Mouse (Mus musculus) forebrain, embryonic 11.5 days (tissue): ENCODE measurements around the gene Adh1. TPM values are rescaled to one million over a fixed set of nuclear protein-coding genes. Genes with fewer than 3 reads are reported as not detected.

Experiments used
- ATAC-seq: fragments of 200-750 bp; cut with Nextera tagmentation; replicated peaks from 2 replicates; pipeline ENCODE4 v1.8.0; 2017; ENCODE audit warnings: moderate TSS enrichment; ENCODE audit not compliant: low FRiP score
- DNase-seq: peaks from one replicate; pipeline ENCODE4 v3.0.0-alpha.2; 2017; ENCODE audit warnings: low spot score
- H3K27ac ChIP-seq: fragments of 300-500 bp; sonication (generic); 2 replicates; pipeline ENCODE4 v1.5.1; 2014; ENCODE audit warnings: low read depth, low read length
- H3K27me3 ChIP-seq: fragments of 300-500 bp; sonication (generic); 2 replicates; pipeline ENCODE4 v1.6.1; 2014; ENCODE audit warnings: mild to moderate bottlenecking, low read length, mixed read lengths; ENCODE audit not compliant: control insufficient read depth, insufficient read depth
- H3K36me3 ChIP-seq: fragments of 300-500 bp; sonication (generic); 2 replicates; pipeline ENCODE4 v1.6.1; 2014; ENCODE audit warnings: mild to moderate bottlenecking, low read length, moderate library complexity, mixed read lengths; ENCODE audit not compliant: control insufficient read depth, insufficient read depth
- H3K4me1 ChIP-seq: fragments of 300-500 bp; sonication (generic); replicated peaks from 2 replicates; pipeline ENCODE4 v1.6.1; 2014; ENCODE audit warnings: low read length, mixed read lengths; ENCODE audit not compliant: control insufficient read depth, insufficient read depth
- H3K4me2 ChIP-seq: fragments of 300-500 bp; sonication (generic); 2 replicates; pipeline ENCODE4 v1.6.1; 2014; ENCODE audit warnings: low read depth, mild to moderate bottlenecking, low read length, moderate library complexity, mixed read lengths; ENCODE audit not compliant: severe bottlenecking
- H3K4me3 ChIP-seq: fragments of 300-500 bp; sonication (generic); 2 replicates; pipeline ENCODE4 v1.5.1; 2014; ENCODE audit warnings: low read depth, low read length
- H3K9ac ChIP-seq: fragments of 300-500 bp; sonication (generic); 2 replicates; pipeline ENCODE4 v1.6.1; 2014; ENCODE audit warnings: low read length
- H3K9me3 ChIP-seq: fragments of 300-500 bp; sonication (generic); 2 replicates; pipeline ENCODE4 v1.6.1; 2016; ENCODE audit warnings: low read length, mixed read lengths; ENCODE audit not compliant: control insufficient read depth
- WGBS: fragments of 180-500 bp; shearing (Covaris S2); extraction: QIAGEN DNeasy Blood & Tissue Kit; methylation state at CpG from one replicate; pipeline ENCODE4 v1.1.7; 2014; 5-methylcytosine and 5-hydroxymethylcytosine counted together
- polyA plus RNA-seq: library from polyadenylated mRNA; unstranded; fragments of >200 nt; fragmentation: Nextera tagmentation; extraction: Ambion mirVana; gene quantifications from 2 replicates; pipeline ENCODE4 v1.2.1, GENCODE M21; 2014

Gene Adh1
- polyA plus RNA-seq, 1 experiment from 2014 or later, result 0.16 TPM

DNA sequence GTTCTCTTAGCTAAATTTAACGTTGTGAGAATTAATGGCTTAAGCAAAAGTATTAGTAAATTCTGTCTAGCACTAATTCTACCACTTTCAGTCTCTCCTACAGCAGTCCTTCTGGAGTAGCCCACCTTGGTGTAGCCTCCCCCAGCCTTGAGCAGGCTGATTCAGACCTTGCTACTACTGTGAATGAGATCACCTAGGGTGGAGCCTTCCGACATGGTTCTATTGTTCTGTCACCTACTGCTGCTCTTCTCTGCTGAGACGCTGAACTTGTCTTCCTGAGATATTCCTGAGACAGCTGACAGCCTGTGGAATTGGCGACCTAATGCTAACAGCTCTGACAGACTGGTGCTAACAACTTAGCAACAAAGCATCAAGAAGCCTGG is 43.7 kb downstream of the Adh1 start:
- WGBS, result 60% methylated on average over 4 of the region's 4 CpGs
- Histone ChIP-seq H3K4me1 (no peaks in the 10 kb centered on the region), H3K4me3 (no peak overlapping the region), H3K9ac (no peak overlapping the region), H3K27me3 (no peaks in the 10 kb centered on the region), H3K9me3 (no peaks in the 10 kb centered on the region), H3K36me3 (no peaks in the 10 kb centered on the region), H3K27ac (no peak overlapping the region), H3K4me2 (no peak overlapping the region)
- ATAC-seq (no peak), DNase-seq (no peak)

DNA sequence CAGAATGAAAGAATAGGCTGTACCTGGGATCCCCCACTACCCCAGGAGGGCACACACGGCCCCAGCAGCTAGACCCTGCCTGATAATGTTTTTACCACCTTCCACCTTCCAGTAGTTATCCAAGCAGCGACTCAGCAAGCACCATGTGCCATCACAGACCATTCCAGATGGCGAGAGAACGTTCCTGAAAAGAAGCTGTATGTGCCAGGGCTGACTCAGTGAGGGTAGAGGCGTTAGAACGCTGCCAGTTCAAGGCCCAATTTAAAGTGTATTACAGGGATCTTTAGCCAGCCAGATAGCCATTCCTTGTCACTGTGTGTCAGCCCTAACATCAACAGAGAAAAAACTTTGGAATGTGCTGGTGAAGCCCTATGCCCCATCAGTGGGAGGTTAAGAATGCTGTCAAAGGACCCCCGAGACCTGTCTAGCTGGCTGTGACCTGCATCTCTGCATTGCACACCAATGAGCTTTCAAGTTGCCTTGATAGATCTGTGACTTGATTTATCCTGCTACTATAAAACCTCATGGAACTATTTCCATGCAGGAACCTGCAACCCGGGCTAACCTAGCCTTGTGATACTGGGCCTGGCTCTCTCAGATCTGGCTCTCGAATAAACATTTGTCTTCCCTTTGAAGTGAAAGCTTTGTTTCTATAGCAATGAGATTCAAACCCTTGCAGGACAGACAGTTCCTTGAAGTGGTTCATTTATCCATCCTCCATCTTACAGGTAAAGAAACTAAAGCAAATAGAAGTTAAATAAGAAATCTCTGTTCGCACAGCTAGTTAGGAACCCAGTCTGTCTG is 44.9 kb downstream of the Adh1 start:
- Histone ChIP-seq H3K27me3 (no peaks in the 10 kb centered on the region), H3K4me3 (no peak overlapping the region), H3K27ac (no peak overlapping the region), H3K36me3 (no peaks in the 10 kb centered on the region), H3K4me1 (no peaks in the 10 kb centered on the region), H3K9me3 (no peaks in the 10 kb centered on the region), H3K4me2 (no peak overlapping the region), H3K9ac (no peak overlapping the region)
- no peak for ATAC-seq
- WGBS, result 81% methylated on average over 10 of the region's 10 CpGs
- DNase-seq, result no peak

DNA sequence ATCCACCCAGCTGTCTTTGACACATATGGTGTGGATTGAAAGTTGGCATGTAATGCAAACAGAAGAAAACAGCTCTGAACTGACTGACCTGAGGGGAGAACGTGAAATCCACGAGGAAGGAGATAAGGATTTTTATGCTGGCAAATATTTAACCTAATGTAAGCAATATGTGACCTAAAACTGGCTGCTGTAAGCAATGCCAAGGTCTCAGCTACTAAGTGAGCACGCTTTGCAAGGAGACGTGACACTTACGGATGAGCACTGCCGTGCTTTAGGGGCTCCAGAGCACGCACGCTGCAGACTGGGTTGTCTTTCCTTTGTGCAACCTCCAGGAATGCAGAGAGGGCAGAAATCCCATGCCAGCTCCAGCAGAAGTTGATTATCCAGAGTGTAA is 45.5 kb downstream of the Adh1 start:
- ATAC-seq (no peak), DNase-seq (no peak)
- Histone ChIP-seq H3K27ac (no peak overlapping the region), H3K36me3 (no peaks in the 10 kb centered on the region), H3K4me2 (no peak overlapping the region), H3K27me3 (no peaks in the 10 kb centered on the region), H3K9me3 (no peaks in the 10 kb centered on the region), H3K9ac (no peak overlapping the region), H3K4me3 (no peak overlapping the region), H3K4me1 (no peaks in the 10 kb centered on the region)
- WGBS, result 75% methylated on average over 8 of the region's 8 CpGs

DNA sequence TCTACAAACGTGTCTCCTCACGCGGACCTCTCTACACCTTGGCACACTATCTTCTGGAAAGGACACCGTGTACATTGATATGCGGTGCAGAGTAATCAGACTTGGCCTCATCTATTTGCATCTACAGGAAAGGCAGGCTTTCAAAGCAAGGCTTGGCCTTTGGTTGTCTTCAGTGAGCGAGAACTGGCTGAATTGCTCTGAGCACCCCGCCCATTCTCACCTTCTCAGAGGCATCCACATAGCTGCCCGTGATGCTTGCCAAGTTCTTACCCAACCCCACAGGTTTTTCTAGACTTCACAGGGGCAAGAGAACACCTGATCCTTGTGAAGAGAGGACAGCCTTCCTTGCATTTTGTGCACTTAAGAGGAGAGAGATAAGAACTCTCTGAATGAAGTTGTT is 49.1 kb downstream of the Adh1 start:
- Histone ChIP-seq H3K27ac (no peak overlapping the region), H3K27me3 (no peaks in the 10 kb centered on the region), H3K4me1 (no peaks in the 10 kb centered on the region), H3K36me3 (no peaks in the 10 kb centered on the region), H3K4me3 (no peak overlapping the region), H3K9me3 (no peaks in the 10 kb centered on the region), H3K9ac (no peak overlapping the region), H3K4me2 (no peak overlapping the region)
- ATAC-seq (no peak), DNase-seq (no peak)
- WGBS, result 94% methylated on average over 8 of the region's 8 CpGs

DNA sequence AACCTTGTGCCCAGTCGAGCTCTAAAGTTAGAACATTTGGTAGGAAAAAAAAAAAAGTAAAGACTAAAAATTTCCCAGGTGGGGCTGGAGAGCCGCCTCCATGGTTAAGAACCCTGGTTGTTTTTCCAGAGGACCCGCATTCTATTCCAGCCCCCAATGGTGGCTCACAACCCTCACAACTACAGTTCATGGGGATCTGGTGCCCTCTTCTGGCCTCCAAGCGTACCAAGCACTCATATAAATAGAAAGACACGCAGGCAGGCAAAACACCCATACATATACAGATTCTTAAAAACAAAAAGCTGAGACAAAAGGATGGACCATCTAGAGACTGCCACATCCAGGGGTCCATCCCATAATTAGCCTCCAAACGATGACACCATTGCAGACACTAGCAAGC is 50.2 kb downstream of the Adh1 start:
- Histone ChIP-seq H3K4me2 (no peak overlapping the region), H3K9ac (no peak overlapping the region), H3K4me1 (no peaks in the 10 kb centered on the region), H3K9me3 (no peaks in the 10 kb centered on the region), H3K27ac (no peak overlapping the region), H3K4me3 (no peak overlapping the region), H3K36me3 (no peaks in the 10 kb centered on the region), H3K27me3 (no peaks in the 10 kb centered on the region)
- WGBS, result 73% methylated on average over 6 of the region's 6 CpGs
- DNase-seq (no peak), ATAC-seq (no peak)

DNA sequence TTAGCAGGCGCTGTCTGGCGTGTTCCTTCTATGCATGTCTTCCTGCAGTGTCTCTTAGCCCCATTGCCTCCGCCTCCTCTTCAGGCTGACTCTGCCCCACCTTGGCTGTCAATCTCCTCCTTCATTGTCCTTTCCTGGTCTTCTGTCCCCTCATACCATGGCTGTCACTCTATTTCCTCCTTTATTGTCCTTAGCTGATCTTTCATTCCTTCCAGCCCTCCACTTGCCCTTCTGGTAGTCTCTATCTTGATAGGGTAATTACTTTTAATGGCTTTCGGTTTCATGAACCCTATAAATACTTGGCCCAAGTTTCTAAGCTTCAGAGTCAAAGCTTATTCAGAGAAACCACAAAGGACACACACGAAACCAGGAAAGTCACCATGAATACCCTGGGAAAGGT is 52.2 kb downstream of the Adh1 start, which contains the start of gene Adh6a:
Gene Adh6a, plus strand, starts transcription at position 322 of the 400 bp plus-strand sequence.
- H3K4me3 ChIP-seq, result no peak within 1 kb of the TSS
- no peaks in the 10 kb centered on the region for H3K36me3 ChIP-seq
- no peak within 1 kb of the TSS for H3K9ac ChIP-seq
- H3K27ac ChIP-seq, result no peak within 1 kb of the TSS
- DNase-seq (no peak), ATAC-seq (no peak)
- H3K4me2 ChIP-seq, result no peak within 1 kb of the TSS
- H3K27me3 ChIP-seq, result no peaks in the 10 kb centered on the region
- 81% methylated on average over 5 of the region's 5 CpGs for WGBS
- H3K9me3 ChIP-seq, result no peaks in the 10 kb centered on the region
- no peaks in the 10 kb centered on the region for H3K4me1 ChIP-seq

DNA sequence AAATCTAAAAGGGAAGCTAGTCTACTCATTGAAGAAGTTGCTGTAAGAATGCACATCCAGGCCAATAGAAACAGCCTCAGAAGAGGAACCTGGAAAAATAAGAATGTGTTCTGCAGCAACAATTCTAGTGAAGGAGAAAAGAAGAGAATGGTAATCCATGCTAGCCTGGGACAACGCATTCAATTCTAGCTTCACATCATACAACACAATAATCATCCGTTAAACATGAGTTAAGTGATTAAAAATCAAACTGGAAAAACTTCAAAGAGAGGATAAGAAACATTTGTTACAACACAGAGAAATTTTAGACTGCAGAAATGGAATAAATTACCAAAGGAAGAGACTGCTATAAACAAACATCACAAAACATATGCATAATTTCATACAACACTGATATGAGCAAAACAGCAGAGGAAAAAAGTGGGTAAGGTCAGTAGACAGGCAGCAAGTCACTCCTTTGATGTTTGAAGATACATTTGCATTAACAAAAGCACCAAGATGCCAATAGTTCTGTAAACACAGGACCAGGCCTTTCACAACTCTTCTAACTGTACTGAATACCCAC is 56.2 kb downstream of the Adh1 start:
- DNase-seq (no peak), ATAC-seq (no peak)
- Histone ChIP-seq H3K36me3 (no peaks in the 10 kb centered on the region), H3K27ac (no peak overlapping the region), H3K4me1 (no peaks in the 10 kb centered on the region), H3K9ac (no peak overlapping the region), H3K4me3 (no peak overlapping the region), H3K9me3 (no peaks in the 10 kb centered on the region), H3K4me2 (no peak overlapping the region), H3K27me3 (no peaks in the 10 kb centered on the region)
- WGBS, result 90% methylated on average over 2 of the region's 2 CpGs

DNA sequence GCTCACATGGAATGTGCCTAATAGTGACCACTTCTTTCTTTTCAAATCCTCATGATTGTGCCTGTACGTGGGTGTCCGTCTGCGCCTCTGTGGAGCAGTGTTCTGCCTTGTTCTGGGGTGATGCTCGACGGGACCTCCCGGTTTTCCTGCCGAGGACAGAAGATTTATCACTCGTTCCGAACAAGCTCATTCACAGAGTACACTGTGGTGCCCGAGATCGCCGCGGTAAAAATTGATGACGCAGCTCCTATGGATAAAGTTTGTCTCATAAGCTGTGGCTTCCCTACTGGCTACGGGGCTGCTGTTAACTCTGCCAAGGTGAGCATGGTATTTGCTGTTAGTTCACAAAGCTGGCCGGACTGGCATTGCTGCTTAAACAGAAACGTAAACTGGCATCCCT is 64.2 kb downstream of the Adh1 start:
- H3K4me3 ChIP-seq, result no peak overlapping the region
- no peaks in the 10 kb centered on the region for H3K4me1 ChIP-seq
- no peak overlapping the region for H3K9ac ChIP-seq
- WGBS, result 95% methylated on average over 17 of the region's 17 CpGs
- H3K36me3 ChIP-seq, result no peaks in the 10 kb centered on the region
- H3K9me3 ChIP-seq, result no peaks in the 10 kb centered on the region
- ATAC-seq (no peak), DNase-seq (no peak)
- no peaks in the 10 kb centered on the region for H3K27me3 ChIP-seq
- no peak overlapping the region for H3K27ac ChIP-seq
- no peak overlapping the region for H3K4me2 ChIP-seq

DNA sequence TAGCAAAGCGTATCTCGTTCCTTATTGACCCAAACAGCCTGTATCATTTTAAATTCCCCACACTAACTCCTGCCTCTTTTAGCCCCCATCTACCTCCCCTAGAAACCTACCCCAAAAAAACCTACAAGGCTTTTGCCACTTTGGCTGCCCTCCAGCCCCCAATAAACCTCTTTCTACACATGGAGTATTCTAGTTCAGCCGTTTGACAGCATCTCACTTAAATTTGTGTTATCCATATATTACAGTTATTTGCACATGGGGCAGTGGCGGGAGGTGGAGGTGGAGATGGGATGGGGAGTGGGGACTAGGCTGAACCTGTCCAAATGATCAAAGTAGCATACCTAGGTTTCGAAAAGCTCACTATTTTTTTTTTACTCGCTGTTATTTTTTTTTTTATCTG is 64.7 kb downstream of the Adh1 start:
- ATAC-seq, result no peak

More for the DNA sequence above, 64.7 kb downstream of the Adh1 start:
- Histone ChIP-seq H3K4me3 (no peak overlapping the region), H3K9me3 (no peaks in the 10 kb centered on the region), H3K4me1 (no peaks in the 10 kb centered on the region), H3K27me3 (no peaks in the 10 kb centered on the region), H3K36me3 (no peaks in the 10 kb centered on the region), H3K4me2 (no peak overlapping the region), H3K9ac (no peak overlapping the region), H3K27ac (no peak overlapping the region)
- 92% methylated on average over 6 of the region's 6 CpGs for WGBS
- no peak for DNase-seq
